Mouse (Mus musculus): ENCODE data around the gene Bcam. TPM values are rescaled to one million over a fixed set of nuclear protein-coding genes. Genes with fewer than 3 reads are reported as not detected.
A peak's percentile ranks its signal among the peaks of the same experiment; 100 is the strongest.

Gene Bcam
- polyA plus RNA-seq, 1 experiment from 2014 or later: 22.1 TPM

- no peaks in the 10 kb centered on the region for H3K9me3 ChIP-seq (ENCODE audit: control insufficient read depth, low read length)
- no peak for ATAC-seq (ENCODE audit: low FRiP score)
- H3K9ac ChIP-seq (ENCODE audit: low read depth, low read length): no peak overlapping the region
- no peak overlapping the region for H3K27ac ChIP-seq (ENCODE audit: low read depth, low read length)
- H3K4me2 ChIP-seq (replicated peaks; ENCODE audit: low read depth, low read length): no peak overlapping the region
- DNase-seq (ENCODE audit: low spot score): no peak
- no peaks in the 10 kb centered on the region for H3K36me3 ChIP-seq (ENCODE audit: control insufficient read depth, insufficient read depth, low read length)
- no peak overlapping the region for H3K4me3 ChIP-seq (ENCODE audit: low read depth, low read length)
- 0 out of 2 replicates have a peak, but pooled peaks cover 7% of the 10 kb centered on the region for H3K27me3 ChIP-seq (ENCODE audit: control insufficient read depth, insufficient read depth, low read length)
- H3K4me1 ChIP-seq (replicated peaks; ENCODE audit: control insufficient read depth, insufficient read depth, low read length): no peaks in the 10 kb centered on the region
- WGBS: 93% methylated on average over 8 of the region's 9 CpGs
Measured at GRCm38 (mm10) chr7:19764581-19764980, 6.2 kb downstream of the Bcam start.

- ATAC-seq (ENCODE audit: low FRiP score) (no peak), DNase-seq (ENCODE audit: low spot score) (no peak)
- no peak overlapping the region for H3K27ac ChIP-seq (ENCODE audit: low read depth, low read length)
- no peak overlapping the region for H3K4me2 ChIP-seq (replicated peaks; ENCODE audit: low read depth, low read length)
- H3K4me3 ChIP-seq (ENCODE audit: low read depth, low read length): no peak overlapping the region
- no peaks in the 10 kb centered on the region for H3K36me3 ChIP-seq (ENCODE audit: control insufficient read depth, insufficient read depth, low read length)
- 88% methylated on average over 13 of the region's 13 CpGs for WGBS
- no peaks in the 10 kb centered on the region for H3K9me3 ChIP-seq (ENCODE audit: control insufficient read depth, low read length)
- H3K4me1 ChIP-seq (replicated peaks; ENCODE audit: control insufficient read depth, insufficient read depth, low read length): no peaks in the 10 kb centered on the region
- 0 out of 2 replicates have a peak, but pooled peaks cover 3% of the 10 kb centered on the region for H3K27me3 ChIP-seq (ENCODE audit: control insufficient read depth, insufficient read depth, low read length)
- no peak overlapping the region for H3K9ac ChIP-seq (ENCODE audit: low read depth, low read length)
Measured at GRCm38 (mm10) chr7:19763829-19764477, 6.9 kb downstream of the Bcam start.

GRCm38 (mm10) chr7:19762283-19762682 is 8.5 kb downstream of the Bcam start:
- Histone ChIP-seq H3K4me3 (ENCODE audit: low read depth, low read length) (no peak overlapping the region), H3K27ac (ENCODE audit: low read depth, low read length) (no peak overlapping the region), H3K36me3 (ENCODE audit: control insufficient read depth, insufficient read depth, low read length) (no peaks in the 10 kb centered on the region), H3K27me3 (ENCODE audit: control insufficient read depth, insufficient read depth, low read length) (no peaks in the 10 kb centered on the region), H3K4me1 (replicated peaks; ENCODE audit: control insufficient read depth, insufficient read depth, low read length) (no peaks in the 10 kb centered on the region), H3K9ac (ENCODE audit: low read depth, low read length) (no peak overlapping the region), H3K9me3 (ENCODE audit: control insufficient read depth, low read length) (no peaks in the 10 kb centered on the region), H3K4me2 (replicated peaks; ENCODE audit: low read depth, low read length) (no peak overlapping the region)
- WGBS: 89% methylated on average over 11 of the region's 11 CpGs
- DNase-seq (ENCODE audit: low spot score): no peak
- no peak for ATAC-seq (ENCODE audit: low FRiP score)

- ATAC-seq (ENCODE audit: low FRiP score): no peak
- Histone ChIP-seq H3K9me3 (ENCODE audit: control insufficient read depth, low read length) (no peaks in the 10 kb centered on the region), H3K9ac (ENCODE audit: low read depth, low read length) (no peak overlapping the region), H3K4me1 (replicated peaks; ENCODE audit: control insufficient read depth, insufficient read depth, low read length) (no peaks in the 10 kb centered on the region), H3K36me3 (ENCODE audit: control insufficient read depth, insufficient read depth, low read length) (no peaks in the 10 kb centered on the region), H3K27me3 (ENCODE audit: control insufficient read depth, insufficient read depth, low read length) (no peaks in the 10 kb centered on the region), H3K4me2 (replicated peaks; ENCODE audit: low read depth, low read length) (no peak overlapping the region), H3K4me3 (ENCODE audit: low read depth, low read length) (no peak overlapping the region), H3K27ac (ENCODE audit: low read depth, low read length) (no peak overlapping the region)
- no peak for DNase-seq (ENCODE audit: low spot score)
- WGBS: 90% methylated on average over 13 of the region's 13 CpGs
Measured at GRCm38 (mm10) chr7:19760021-19760420, 10.8 kb downstream of the Bcam start.

GRCm38 (mm10) chr7:19758623-19759022 is 12.2 kb downstream of the Bcam start:
- DNase-seq (ENCODE audit: low spot score) (no peak), ATAC-seq (ENCODE audit: low FRiP score) (no peak)
- Histone ChIP-seq H3K9ac (ENCODE audit: low read depth, low read length) (no peak overlapping the region), H3K9me3 (ENCODE audit: control insufficient read depth, low read length) (no peaks in the 10 kb centered on the region), H3K4me3 (ENCODE audit: low read depth, low read length) (no peak overlapping the region), H3K4me1 (replicated peaks; ENCODE audit: control insufficient read depth, insufficient read depth, low read length) (no peaks in the 10 kb centered on the region), H3K27ac (ENCODE audit: low read depth, low read length) (no peak overlapping the region), H3K27me3 (ENCODE audit: control insufficient read depth, insufficient read depth, low read length) (no peaks in the 10 kb centered on the region), H3K36me3 (ENCODE audit: control insufficient read depth, insufficient read depth, low read length) (no peaks in the 10 kb centered on the region), H3K4me2 (replicated peaks; ENCODE audit: low read depth, low read length) (no peak overlapping the region)
- 92% methylated on average over 13 of the region's 13 CpGs for WGBS

- H3K4me1 ChIP-seq (replicated peaks; ENCODE audit: control insufficient read depth, insufficient read depth, low read length): no peaks in the 10 kb centered on the region
- no peaks in the 10 kb centered on the region for H3K9me3 ChIP-seq (ENCODE audit: control insufficient read depth, low read length)
- no peak overlapping the region; the same call in 1 of the 2 replicates for H3K4me2 ChIP-seq (replicated peaks; ENCODE audit: low read depth, low read length)
- 0 out of 2 replicates have a peak, but pooled peaks have one; percentile 25 for ATAC-seq (ENCODE audit: low FRiP score)
- no peak overlapping the region for H3K9ac ChIP-seq (ENCODE audit: low read depth, low read length)
- 81% methylated on average over 23 of the region's 24 CpGs for WGBS
- H3K27ac ChIP-seq (ENCODE audit: low read depth, low read length): no peak overlapping the region
- DNase-seq (ENCODE audit: low spot score): no peak
- no peaks in the 10 kb centered on the region for H3K36me3 ChIP-seq (ENCODE audit: control insufficient read depth, insufficient read depth, low read length)
- no peak overlapping the region for H3K4me3 ChIP-seq (ENCODE audit: low read depth, low read length)
- no peaks in the 10 kb centered on the region for H3K27me3 ChIP-seq (ENCODE audit: control insufficient read depth, insufficient read depth, low read length)
Measured at GRCm38 (mm10) chr7:19755851-19756786, 14.7 kb downstream of the Bcam start.

- Histone ChIP-seq H3K27me3 (ENCODE audit: control insufficient read depth, insufficient read depth, low read length) (no peaks in the 10 kb centered on the region), H3K36me3 (ENCODE audit: control insufficient read depth, insufficient read depth, low read length) (no peaks in the 10 kb centered on the region), H3K4me3 (ENCODE audit: low read depth, low read length) (no peak overlapping the region), H3K4me1 (replicated peaks; ENCODE audit: control insufficient read depth, insufficient read depth, low read length) (no peaks in the 10 kb centered on the region; the same call in 1 of the 2 replicates), H3K9me3 (ENCODE audit: control insufficient read depth, low read length) (no peaks in the 10 kb centered on the region), H3K4me2 (replicated peaks; ENCODE audit: low read depth, low read length) (no peak overlapping the region), H3K27ac (ENCODE audit: low read depth, low read length) (no peak overlapping the region), H3K9ac (ENCODE audit: low read depth, low read length) (no peak overlapping the region)
- 87% methylated on average over 2 of the region's 2 CpGs for WGBS
- ATAC-seq (ENCODE audit: low FRiP score) (no peak), DNase-seq (ENCODE audit: low spot score) (no peak)
Measured at GRCm38 (mm10) chr7:19755008-19755407, 15.8 kb downstream of the Bcam start.

GRCm38 (mm10) chr7:19754065-19754464 is 16.8 kb downstream of the Bcam start:
- no peaks in the 10 kb centered on the region for H3K9me3 ChIP-seq (ENCODE audit: control insufficient read depth, low read length)
- H3K4me3 ChIP-seq (ENCODE audit: low read depth, low read length): no peak overlapping the region
- 80% methylated on average over 1 of the region's 1 CpGs for WGBS
- no peaks in the 10 kb centered on the region for H3K27me3 ChIP-seq (ENCODE audit: control insufficient read depth, insufficient read depth, low read length)
- no peak overlapping the region for H3K9ac ChIP-seq (ENCODE audit: low read depth, low read length)
- H3K4me1 ChIP-seq (replicated peaks; ENCODE audit: control insufficient read depth, insufficient read depth, low read length): no peaks in the 10 kb centered on the region; the same call in 1 of the 2 replicates
- ATAC-seq (ENCODE audit: low FRiP score) (no peak), DNase-seq (ENCODE audit: low spot score) (no peak)
- H3K36me3 ChIP-seq (ENCODE audit: control insufficient read depth, insufficient read depth, low read length): no peaks in the 10 kb centered on the region
- H3K4me2 ChIP-seq (replicated peaks; ENCODE audit: low read depth, low read length): no peak overlapping the region
- no peak overlapping the region for H3K27ac ChIP-seq (ENCODE audit: low read depth, low read length)
